Mouse (Mus musculus): ENCODE measurements at regions not wholly inside any gene's neighbourhood (a gene's known extent, or its start where the extent isn't known, plus 50 kb on each side); places are given as distances from the start of the nearest gene placed in this dataset.

GRCm38 (mm10) chr7:83020584-83020983 is 153.5 kb downstream of the Mex3b start:
- intact Hi-C loops (cut with DNase I), result no loop called here
- no peak for DNase-seq

GRCm38 (mm10) chr7:83023990-83024389 is 156.9 kb downstream of the Mex3b start:
- DNase-seq, result no peak
- intact Hi-C loops (cut with DNase I), result no loop called here

- DNase-seq, result no peak
- intact Hi-C loops (cut with DNase I), result no loop called here
Observed at GRCm38 (mm10) chr7:83031101-83031500, 164.0 kb downstream of the Mex3b start.

GRCm38 (mm10) chr7:83032025-83032424 is 164.9 kb downstream of the Mex3b start:
- no peak for DNase-seq
- intact Hi-C loops (cut with DNase I), result no loop called here

GRCm38 (mm10) chr7:83032924-83033323 is 165.8 kb downstream of the Mex3b start:
- DNase-seq, result no peak

GRCm38 (mm10) chr7:83035190-83035589 is 168.1 kb downstream of the Mex3b start:
- intact Hi-C loops (cut with DNase I), result no loop called here
- DNase-seq, result no peak

More at GRCm38 (mm10) chr7:83032924-83033323, 165.8 kb downstream of the Mex3b start:
- intact Hi-C loops (cut with DNase I), result no loop called here

- DNase-seq, result peak; percentile 47 to 70
- intact Hi-C loops (cut with DNase I), result no loop called here
Observed at GRCm38 (mm10) chr7:83036397-83036796, 169.3 kb downstream of the Mex3b start.

GRCm38 (mm10) chr7:83037100-83037499 is 170.0 kb downstream of the Mex3b start:
- no peak for DNase-seq
- intact Hi-C loops (cut with DNase I), result no loop called here

GRCm38 (mm10) chr7:83037714-83038113 is 170.6 kb downstream of the Mex3b start:
- intact Hi-C loops (cut with DNase I), result no loop called here
- DNase-seq, result no peak

GRCm38 (mm10) chr7:83043746-83044145 is 176.6 kb downstream of the Mex3b start:
- intact Hi-C loops (cut with DNase I), result no loop called here
- no peak for DNase-seq

- intact Hi-C loops (cut with DNase I), result no loop called here
- no peak for DNase-seq
Observed at GRCm38 (mm10) chr7:83045266-83045665, 178.1 kb downstream of the Mex3b start.

- intact Hi-C loops (cut with DNase I), result no loop called here
- no peak for DNase-seq
Observed at GRCm38 (mm10) chr7:83050011-83050410, 182.9 kb downstream of the Mex3b start.

GRCm38 (mm10) chr7:83050833-83051497 is 183.8 kb downstream of the Mex3b start:
- no peak for DNase-seq

GRCm38 (mm10) chr7:83056101-83056935 is 189.2 kb downstream of the Mex3b start:
- intact Hi-C loops (cut with DNase I), result no loop called here
- no peak for DNase-seq

More at GRCm38 (mm10) chr7:83050833-83051497, 183.8 kb downstream of the Mex3b start:
- intact Hi-C loops (cut with DNase I), result no loop called here

GRCm38 (mm10) chr7:83060318-83060717 is 193.2 kb downstream of the Mex3b start:
- intact Hi-C loops (cut with DNase I), result no loop called here
- no peak for DNase-seq

- DNase-seq, result no peak
- intact Hi-C loops (cut with DNase I), result no loop called here
Observed at GRCm38 (mm10) chr7:83060733-83061132, 193.6 kb downstream of the Mex3b start.

- DNase-seq, result no peak
- intact Hi-C loops (cut with DNase I), result no loop called here
Observed at GRCm38 (mm10) chr7:83061197-83061893, 194.2 kb downstream of the Mex3b start.

GRCm38 (mm10) chr7:83061894-83062477 is 194.9 kb downstream of the Mex3b start:
- intact Hi-C loops (cut with DNase I), result no loop called here
- no peak for DNase-seq

- intact Hi-C loops (cut with DNase I), result no loop called here
- no peak for DNase-seq
Observed at GRCm38 (mm10) chr7:83063559-83063958, 196.4 kb downstream of the Mex3b start.

- intact Hi-C loops (cut with DNase I), result no loop called here
- no peak for DNase-seq
Observed at GRCm38 (mm10) chr7:83065341-83065740, 198.2 kb downstream of the Mex3b start.

GRCm38 (mm10) chr7:83074399-83074970 is 207.4 kb downstream of the Mex3b start:
- intact Hi-C loops (cut with DNase I), result no loop called here

More at GRCm38 (mm10) chr7:83074399-83074970, 207.4 kb downstream of the Mex3b start:
- DNase-seq, result no peak

Measured in gastrocnemius, postnatal 36 days (tissue).